Mouse (Mus musculus): ENCODE measurements around the gene Fkbp8. TPM values are rescaled to one million over a fixed set of nuclear protein-coding genes. Genes with fewer than 3 reads are reported as not detected.

Gene Fkbp8
- polyA plus RNA-seq, 1 experiment from 2014 or later, result 243 TPM

GRCm38 (mm10) chr8:70583476-70584387, 56.2 kb downstream of the Fkbp8 start:
- WGBS, result 95% methylated on average over 18 of the region's 18 CpGs
- no peak overlapping the region for H3K27ac ChIP-seq (ENCODE audit: low read depth, low read length)
- no peak for DNase-seq (ENCODE audit: low spot score)
- no peaks in the 10 kb centered on the region for H3K27me3 ChIP-seq (ENCODE audit: control insufficient read depth, insufficient read depth, low read length)
- peaks cover 10% of the 10 kb centered on the region for H3K36me3 ChIP-seq (ENCODE audit: control insufficient read depth, insufficient read depth, low read length)
- H3K4me1 ChIP-seq (replicated peaks; ENCODE audit: control insufficient read depth, insufficient read depth, low read length), result no peaks in the 10 kb centered on the region
- H3K4me2 ChIP-seq (replicated peaks; ENCODE audit: low read depth, low read length), result no peak overlapping the region
- H3K9me3 ChIP-seq (ENCODE audit: control insufficient read depth, low read length), result no peaks in the 10 kb centered on the region
- no peak overlapping the region for H3K4me3 ChIP-seq (ENCODE audit: low read depth, low read length)
- H3K9ac ChIP-seq (ENCODE audit: low read depth, low read length), result no peak overlapping the region
- no peak for ATAC-seq (ENCODE audit: low FRiP score)

- WGBS, result 91% methylated on average over 9 of the region's 9 CpGs
- Histone ChIP-seq H3K4me3 (ENCODE audit: low read depth, low read length) (no peak overlapping the region), H3K9ac (ENCODE audit: low read depth, low read length) (no peak overlapping the region), H3K4me1 (replicated peaks; ENCODE audit: control insufficient read depth, insufficient read depth, low read length) (no peaks in the 10 kb centered on the region), H3K27ac (ENCODE audit: low read depth, low read length) (no peak overlapping the region), H3K27me3 (ENCODE audit: control insufficient read depth, insufficient read depth, low read length) (no peaks in the 10 kb centered on the region), H3K9me3 (ENCODE audit: control insufficient read depth, low read length) (no peaks in the 10 kb centered on the region), H3K36me3 (ENCODE audit: control insufficient read depth, insufficient read depth, low read length) (peaks cover 10% of the 10 kb centered on the region), H3K4me2 (replicated peaks; ENCODE audit: low read depth, low read length) (no peak overlapping the region)
- no peak for ATAC-seq (ENCODE audit: low FRiP score)
- no peak for DNase-seq (ENCODE audit: low spot score)
These were observed 57.2 kb downstream of the Fkbp8 start for GRCm38 (mm10) chr8:70584606-70585257.

Other genes with a start within 250 kb of the Fkbp8 start
- gene Homer3, start 244.9 kb upstream of the Fkbp8 start, polyA plus RNA-seq (2014; fragmentation: Nextera tagmentation; extraction: Ambion mirVana), result 50.4 and 51.6 TPM in 2 replicates
- 43.3 and 50.1 TPM in 2 replicates for gene Ddx49, start 225.2 kb upstream of the Fkbp8 start, polyA plus RNA-seq (2014; fragmentation: Nextera tagmentation; extraction: Ambion mirVana)
- gene Cope, start 225.2 kb upstream of the Fkbp8 start, polyA plus RNA-seq (2014; fragmentation: Nextera tagmentation; extraction: Ambion mirVana), result 268 and 278 TPM in 2 replicates
- 5.7 and 6.2 TPM in 2 replicates for gene Cers1, start 211.9 kb upstream of the Fkbp8 start, polyA plus RNA-seq (2014; fragmentation: Nextera tagmentation; extraction: Ambion mirVana)
- 1.3 TPM in 2 replicates for gene Gdf1, start 197.9 kb upstream of the Fkbp8 start, polyA plus RNA-seq (2014; fragmentation: Nextera tagmentation; extraction: Ambion mirVana)
- gene Upf1, start 174.4 kb upstream of the Fkbp8 start, polyA plus RNA-seq (2014; fragmentation: Nextera tagmentation; extraction: Ambion mirVana), result 21.4 TPM in 2 replicates
- gene Comp, start 154.2 kb upstream of the Fkbp8 start, polyA plus RNA-seq (2014; fragmentation: Nextera tagmentation; extraction: Ambion mirVana), result 0.08 and 0.11 TPM in 2 replicates
- gene Crtc1, start 88.1 kb upstream of the Fkbp8 start, polyA plus RNA-seq (2014; fragmentation: Nextera tagmentation; extraction: Ambion mirVana), result 13.6 and 14.2 TPM in 2 replicates
- gene Klhl26, start 50.8 kb upstream of the Fkbp8 start, polyA plus RNA-seq (2014; fragmentation: Nextera tagmentation; extraction: Ambion mirVana), result 11.1 and 12.8 TPM in 2 replicates
- 15.6 and 19.6 TPM in 2 replicates for gene Tmem59l, start 40.4 kb upstream of the Fkbp8 start, polyA plus RNA-seq (2014; fragmentation: Nextera tagmentation; extraction: Ambion mirVana)
- gene Crlf1, start 34.6 kb upstream of the Fkbp8 start, polyA plus RNA-seq (2014; fragmentation: Nextera tagmentation; extraction: Ambion mirVana), result 2.4 and 6.6 TPM in 2 replicates
- 129 and 136 TPM in 2 replicates for gene Rex1bd, start 21.0 kb upstream of the Fkbp8 start, polyA plus RNA-seq (2014; fragmentation: Nextera tagmentation; extraction: Ambion mirVana)
- gene Uba52, start 16.9 kb upstream of the Fkbp8 start, polyA plus RNA-seq (2014; fragmentation: Nextera tagmentation; extraction: Ambion mirVana), result 814 and 839 TPM in 2 replicates
- gene Kxd1, start 232 bp downstream of the Fkbp8 start, polyA plus RNA-seq (2014; fragmentation: Nextera tagmentation; extraction: Ambion mirVana), result 48.3 and 52.6 TPM in 2 replicates
- gene Ell, start 11.7 kb downstream of the Fkbp8 start, polyA plus RNA-seq (2014; fragmentation: Nextera tagmentation; extraction: Ambion mirVana), result 15.4 and 16.5 TPM in 2 replicates
- 57.9 and 65.1 TPM in 2 replicates for gene Isyna1, start 66.6 kb downstream of the Fkbp8 start, polyA plus RNA-seq (2014; fragmentation: Nextera tagmentation; extraction: Ambion mirVana)
- gene Ssbp4, start 81.1 kb downstream of the Fkbp8 start, polyA plus RNA-seq (2014; fragmentation: Nextera tagmentation; extraction: Ambion mirVana), result 126 and 129 TPM in 2 replicates
- gene Lrrc25, start 88.4 kb downstream of the Fkbp8 start, polyA plus RNA-seq (2014; fragmentation: Nextera tagmentation; extraction: Ambion mirVana), result 0.85 and 0.97 TPM in 2 replicates
- gene Gdf15, start 104.7 kb downstream of the Fkbp8 start, polyA plus RNA-seq (2014; fragmentation: Nextera tagmentation; extraction: Ambion mirVana), result not detected in 2 replicates
- gene Pgpep1, start 132.7 kb downstream of the Fkbp8 start, polyA plus RNA-seq (2014; fragmentation: Nextera tagmentation; extraction: Ambion mirVana), result 170 TPM in 2 replicates
- 282 and 299 TPM in 2 replicates for gene Lsm4, start 145.5 kb downstream of the Fkbp8 start, polyA plus RNA-seq (2014; fragmentation: Nextera tagmentation; extraction: Ambion mirVana)
- gene Jund, start 171.2 kb downstream of the Fkbp8 start, polyA plus RNA-seq (2014; fragmentation: Nextera tagmentation; extraction: Ambion mirVana), result 126 and 137 TPM in 2 replicates
- gene Iqcn, start 175.7 kb downstream of the Fkbp8 start, polyA plus RNA-seq (2014; fragmentation: Nextera tagmentation; extraction: Ambion mirVana), result 0.03 and 0.14 TPM in 2 replicates
- not detected in 2 replicates for gene Gm3336, start 190.8 kb downstream of the Fkbp8 start, polyA plus RNA-seq (2014; fragmentation: Nextera tagmentation; extraction: Ambion mirVana)
- 0.09 TPM in 1 of 2 replicates, not detected in the other for gene Pde4c, start 196.0 kb downstream of the Fkbp8 start, polyA plus RNA-seq (2014; fragmentation: Nextera tagmentation; extraction: Ambion mirVana)
- 91.5 and 94.3 TPM in 2 replicates for gene Rab3a, start 227.0 kb downstream of the Fkbp8 start, polyA plus RNA-seq (2014; fragmentation: Nextera tagmentation; extraction: Ambion mirVana)
- 38.7 and 40.6 TPM in 2 replicates for gene Mpv17l2, start 233.2 kb downstream of the Fkbp8 start, polyA plus RNA-seq (2014; fragmentation: Nextera tagmentation; extraction: Ambion mirVana)
- 31.5 and 36.5 TPM in 2 replicates for gene Pik3r2, start 249.0 kb downstream of the Fkbp8 start, polyA plus RNA-seq (2014; fragmentation: Nextera tagmentation; extraction: Ambion mirVana)